Mouse (Mus musculus) urinary bladder, adult 18-20 months (tissue): ENCODE results near the gene Gm47995.
"Not testable (repeated sequence)": the region's sequence is repeated elsewhere in the genome, so short reads cannot be mapped to it uniquely, and the experiment has no call there.

Source experiments
- DNase-seq, 2 experiments: peaks; one replicate each; pipeline ENCODE4 v3.0.0; 2022; ENCODE audit warnings: low spot score in 2 of 2, mixed read lengths in 2 of 2

The Gm47995 gene

DNA sequence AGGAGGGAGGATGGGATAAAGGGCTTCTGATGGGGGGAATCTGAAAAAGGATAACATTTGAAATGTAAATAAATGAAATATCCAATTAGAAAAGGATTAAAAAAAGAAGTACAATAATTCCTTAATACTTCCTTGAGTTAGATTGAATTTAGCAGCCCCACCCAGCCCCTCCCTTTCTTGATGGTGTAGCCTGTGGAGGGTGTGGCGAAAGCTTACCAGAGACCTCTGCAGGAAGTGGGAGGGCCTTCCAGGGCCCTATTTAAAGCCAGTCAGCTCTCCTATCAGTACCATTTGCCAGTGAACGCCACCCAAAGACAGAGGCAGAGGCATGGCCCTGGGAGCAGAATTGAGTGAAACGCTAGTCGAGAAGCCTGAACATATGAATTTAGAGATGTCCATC lies at the start of gene Gm47995:
TSS of gene Gm47995 (plus strand) at position 329 of the 400 bp plus-strand sequence.
- not testable (repeated sequence) for DNase-seq

DNA sequence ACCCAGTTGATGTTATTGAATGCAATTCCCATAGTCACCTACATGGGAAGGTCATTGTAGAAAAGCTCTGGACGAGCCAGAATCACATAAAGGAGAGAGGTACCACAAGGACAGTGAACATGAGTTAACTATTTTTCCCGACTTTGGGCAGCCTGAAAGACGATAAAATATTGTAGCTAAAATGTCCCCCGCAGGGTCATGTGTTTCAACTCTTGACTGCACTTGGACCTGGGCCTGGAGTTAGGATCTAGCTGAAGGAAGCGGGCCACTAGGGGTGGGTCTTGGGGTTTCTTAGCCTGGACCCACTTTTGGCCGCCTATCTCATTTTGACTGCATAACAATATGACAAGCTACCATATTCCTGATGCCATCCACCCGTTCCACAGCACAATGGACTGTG lies 48.0 kb upstream of the Gm47995 start:
- no peak for DNase-seq

DNA sequence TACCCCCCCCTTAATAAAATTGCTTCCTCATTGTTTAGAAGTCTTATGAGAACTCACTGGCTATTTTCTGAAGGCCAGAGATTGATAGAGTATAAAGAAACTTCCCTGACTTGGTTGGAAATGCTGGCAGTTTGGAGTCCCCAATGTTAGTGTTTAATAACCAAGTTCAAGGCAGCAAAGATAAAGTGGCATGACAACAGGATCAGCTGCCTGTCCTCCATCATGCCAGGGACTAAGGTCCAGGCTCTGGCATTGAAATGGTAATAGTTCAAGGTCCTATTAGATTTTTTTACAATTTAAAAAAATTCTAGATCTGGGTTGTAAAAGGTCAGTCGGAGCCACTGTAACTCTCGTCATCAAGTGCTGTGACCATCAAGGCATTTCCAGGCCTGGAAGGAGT lies 47.2 kb upstream of the Gm47995 start:
- no peak for DNase-seq

DNA sequence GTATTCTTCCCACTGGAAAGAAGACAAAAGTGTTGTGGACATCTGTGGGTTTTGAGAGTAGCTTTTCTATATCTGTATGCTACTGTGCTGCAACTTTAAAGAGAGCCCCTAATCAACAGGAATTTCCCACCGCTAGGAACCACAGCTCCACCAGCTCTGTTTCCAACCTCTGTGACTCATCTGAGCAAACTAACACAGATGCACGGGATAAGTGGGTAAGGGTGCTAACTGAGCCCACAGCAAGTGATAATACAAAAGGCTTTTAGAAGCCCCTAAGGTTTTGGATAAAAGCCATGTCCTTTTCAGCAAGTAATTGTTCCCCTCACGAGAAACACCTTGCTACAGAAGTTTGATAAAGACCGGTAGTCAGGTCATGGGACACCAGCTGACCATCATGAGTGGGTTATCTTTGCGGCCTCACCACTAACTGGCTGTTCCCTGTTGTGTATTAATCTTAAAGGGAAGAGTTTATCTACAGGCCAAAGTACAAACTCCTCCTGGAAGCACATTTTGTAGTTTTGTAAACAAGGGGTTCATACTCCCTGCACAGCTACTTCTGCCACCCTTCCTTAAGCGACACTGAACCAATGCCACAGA lies 45.1 kb upstream of the Gm47995 start:
- DNase-seq = no peak

DNA sequence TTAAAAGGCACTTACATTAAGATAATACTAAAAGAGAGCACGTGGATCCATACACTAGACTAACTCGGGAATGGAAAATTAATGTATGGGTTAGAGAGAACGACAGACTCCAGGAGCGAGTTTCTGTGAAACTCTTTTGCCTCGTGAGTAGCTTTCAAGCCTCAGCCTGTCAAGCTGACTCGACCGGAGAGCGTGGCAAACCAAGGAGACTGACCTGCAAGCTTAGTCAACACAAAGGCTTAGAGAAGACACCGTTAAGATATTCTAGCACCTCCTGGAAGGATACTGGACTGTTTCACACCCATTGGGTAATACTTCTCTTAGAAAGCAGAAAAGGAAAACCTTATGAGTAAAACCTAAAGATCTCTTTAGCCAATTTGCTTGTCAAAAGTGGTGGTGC lies 44.1 kb upstream of the Gm47995 start:
- not testable (repeated sequence) for DNase-seq

DNA sequence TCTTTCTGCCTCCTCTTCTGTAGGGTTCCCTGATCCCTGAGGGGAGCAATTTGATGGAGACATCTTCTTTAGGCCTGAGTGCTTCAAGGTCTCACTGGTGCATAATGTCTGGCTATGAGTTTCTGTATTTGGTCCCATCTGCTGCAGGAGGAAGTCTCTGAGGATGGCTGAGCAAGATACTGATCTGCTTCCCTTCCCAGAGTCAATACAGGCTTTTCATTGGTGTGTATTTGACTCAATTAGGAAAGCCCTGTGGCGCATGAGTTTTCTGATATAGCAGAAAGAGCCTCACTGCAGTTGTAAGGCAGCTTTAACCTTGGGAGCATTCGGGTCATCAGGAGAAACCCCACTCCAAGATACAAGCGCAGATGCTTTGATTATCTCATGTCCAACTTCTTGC lies 42.1 kb upstream of the Gm47995 start:
- no peak for DNase-seq

DNA sequence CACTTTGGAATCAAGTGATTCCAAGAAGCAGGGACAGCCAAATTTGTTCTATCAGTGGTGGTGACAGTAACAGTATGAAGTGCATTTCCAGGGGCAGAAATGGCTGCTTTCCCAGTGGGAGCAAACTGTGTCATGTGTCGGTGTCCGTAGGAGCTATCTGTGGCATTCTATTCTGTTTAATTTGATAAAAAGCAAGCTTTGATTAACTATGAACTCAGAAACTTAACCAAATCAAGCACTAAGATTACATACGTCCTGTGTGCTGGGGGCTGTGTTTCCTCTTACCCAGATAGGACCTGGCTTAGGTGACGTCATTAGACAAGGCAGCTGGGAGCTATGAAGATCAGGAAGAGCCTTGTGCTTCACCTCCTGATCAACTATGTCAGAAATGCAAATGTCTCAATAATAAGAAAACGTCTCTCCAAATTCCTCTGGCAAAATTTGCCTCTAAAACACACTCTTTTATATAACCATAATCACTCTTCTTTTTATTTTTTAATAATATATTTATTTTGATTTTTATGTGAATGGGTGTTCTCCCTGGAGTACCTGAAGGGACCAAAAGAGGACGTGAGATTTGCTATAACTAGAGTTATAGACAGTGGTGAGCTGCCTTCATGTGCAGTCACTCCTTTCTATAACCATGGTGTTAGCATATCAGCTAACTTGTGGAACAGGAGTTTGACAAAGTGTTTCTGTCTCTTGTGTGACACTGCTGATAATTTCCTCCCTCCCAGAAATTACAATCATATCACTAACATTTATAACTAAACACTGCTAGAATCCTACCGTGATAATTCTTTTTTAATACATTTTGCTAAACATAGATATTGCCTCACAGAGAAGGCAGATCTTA lies 41.2 kb upstream of the Gm47995 start:
- no peak for DNase-seq

DNA sequence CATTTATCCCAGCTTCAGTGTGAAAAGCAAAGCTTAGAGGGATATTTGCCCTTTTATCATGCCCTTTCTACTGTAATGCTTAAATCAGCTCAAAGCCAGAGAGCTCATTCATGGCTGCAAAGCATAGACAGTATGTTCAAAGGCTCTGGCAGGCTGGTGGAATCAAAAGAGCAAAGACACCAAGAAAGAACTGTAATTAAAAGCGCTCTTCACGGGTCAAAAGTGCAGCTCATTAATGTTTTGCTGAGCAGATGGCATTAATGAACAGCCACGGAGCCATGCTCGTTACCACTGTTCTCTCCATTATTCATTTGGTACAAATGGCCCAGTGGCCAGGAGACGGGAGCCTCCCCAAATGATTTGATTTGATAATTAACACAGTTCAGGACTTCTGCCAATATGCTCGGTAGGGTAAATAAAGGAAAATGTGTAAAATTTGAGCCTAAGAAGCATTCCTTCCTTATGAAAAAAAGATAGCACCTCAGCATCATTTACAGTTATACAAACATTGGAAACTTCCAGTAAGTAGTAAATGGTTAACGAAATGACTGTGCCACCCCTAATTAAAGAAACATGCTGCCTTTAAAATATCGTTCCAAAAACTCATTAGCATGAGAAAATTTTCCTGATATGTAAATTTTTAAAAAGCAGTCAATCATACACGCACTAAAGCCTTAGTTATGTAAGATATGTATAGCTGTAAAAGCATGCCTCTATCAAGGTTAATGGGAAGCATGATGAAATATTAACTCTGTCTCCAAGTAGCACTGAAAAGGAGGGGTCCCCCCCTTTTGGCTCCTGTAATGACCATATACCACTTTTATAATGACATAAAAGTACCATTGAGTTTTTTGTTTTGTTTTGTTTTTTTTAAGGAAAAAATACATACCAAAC lies 40.0 kb upstream of the Gm47995 start:
- DNase-seq = no peak

DNA sequence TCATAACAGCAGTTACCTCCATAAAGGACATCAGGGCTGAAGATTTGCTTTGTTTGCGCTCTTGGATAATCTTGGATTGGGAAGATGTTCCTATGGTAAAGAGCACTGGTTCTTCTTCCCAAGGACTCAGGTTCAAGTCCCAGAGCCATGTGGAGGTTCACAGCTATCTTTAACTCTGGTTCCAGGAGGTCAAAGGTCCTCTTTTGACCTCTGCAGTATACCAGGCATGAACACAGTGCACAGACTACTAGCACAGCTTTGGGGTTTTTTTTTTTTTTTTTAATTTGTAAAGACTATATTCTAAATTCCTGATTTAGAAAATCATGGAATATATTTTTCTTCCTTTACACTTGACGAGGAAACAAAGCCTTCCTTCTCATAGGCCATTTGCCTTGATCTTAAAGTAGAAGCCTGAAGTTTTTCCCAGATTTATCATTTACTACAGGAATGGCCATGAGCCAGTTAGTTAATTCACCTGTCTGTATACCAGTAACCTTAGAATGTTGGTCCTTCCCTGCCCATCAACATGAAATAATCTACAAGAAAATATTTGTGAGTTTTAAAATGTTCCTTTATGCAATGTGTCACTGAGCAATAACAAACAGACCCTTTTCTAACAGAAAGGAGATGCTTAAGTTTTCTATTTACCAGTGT lies 39.3 kb upstream of the Gm47995 start:
- no peak for DNase-seq

DNA sequence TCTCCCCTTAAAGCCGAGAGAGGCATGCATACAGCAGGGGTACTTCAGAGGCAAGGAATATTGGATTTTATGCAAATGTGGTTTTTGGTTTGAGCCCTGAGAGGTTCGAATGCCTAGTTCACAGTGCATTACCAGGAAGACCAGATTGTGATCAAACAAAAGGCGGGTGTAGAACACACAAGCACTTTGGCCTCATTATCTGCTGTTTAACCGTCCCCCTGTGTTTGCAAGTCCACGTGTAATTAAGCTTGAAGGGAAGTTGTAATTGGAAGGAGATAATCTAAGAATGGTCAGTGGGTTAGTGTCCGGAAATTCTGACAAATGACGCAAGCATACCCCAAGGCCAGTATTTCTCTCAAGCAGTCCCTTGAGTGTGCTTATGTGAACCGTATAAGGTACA lies 32.2 kb upstream of the Gm47995 start:
- no peak for DNase-seq

DNA sequence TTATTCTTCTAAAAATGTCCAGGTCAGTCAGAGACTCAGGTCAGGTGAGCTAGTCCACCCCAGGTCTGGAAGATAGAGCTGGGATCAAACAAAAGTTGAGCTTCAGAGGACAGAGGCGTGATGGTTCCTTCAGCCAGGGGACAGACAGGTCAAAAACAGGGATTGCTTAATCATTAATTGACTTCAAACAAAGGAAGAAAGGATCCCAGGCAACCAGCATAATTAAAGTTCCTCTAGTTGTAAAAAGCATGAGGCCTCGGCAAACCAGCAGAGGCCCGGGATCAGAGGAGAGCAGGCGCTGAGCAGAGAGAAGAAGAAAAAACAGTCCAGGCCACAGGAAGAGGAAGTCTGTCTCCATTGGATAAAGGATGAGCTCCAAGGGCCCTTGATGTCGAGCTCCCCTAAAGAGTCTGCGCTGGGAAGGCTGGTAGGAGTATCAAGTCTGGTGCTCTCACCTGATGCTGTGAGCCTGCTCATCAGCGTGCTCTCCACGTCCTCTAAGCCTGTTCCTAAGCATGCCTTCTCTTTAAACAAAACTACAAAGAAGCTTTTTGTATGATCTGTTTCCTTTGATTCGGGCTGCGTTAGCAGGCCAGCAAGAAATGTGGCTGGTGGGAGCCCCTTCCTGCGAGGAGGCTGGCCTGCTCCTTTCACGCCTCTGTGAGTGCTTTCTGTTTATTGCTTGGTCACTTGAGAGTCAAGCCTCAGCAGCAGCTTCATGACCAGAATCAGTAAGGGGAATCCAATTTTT lies 30.8 kb upstream of the Gm47995 start:
- DNase-seq = no peak

DNA sequence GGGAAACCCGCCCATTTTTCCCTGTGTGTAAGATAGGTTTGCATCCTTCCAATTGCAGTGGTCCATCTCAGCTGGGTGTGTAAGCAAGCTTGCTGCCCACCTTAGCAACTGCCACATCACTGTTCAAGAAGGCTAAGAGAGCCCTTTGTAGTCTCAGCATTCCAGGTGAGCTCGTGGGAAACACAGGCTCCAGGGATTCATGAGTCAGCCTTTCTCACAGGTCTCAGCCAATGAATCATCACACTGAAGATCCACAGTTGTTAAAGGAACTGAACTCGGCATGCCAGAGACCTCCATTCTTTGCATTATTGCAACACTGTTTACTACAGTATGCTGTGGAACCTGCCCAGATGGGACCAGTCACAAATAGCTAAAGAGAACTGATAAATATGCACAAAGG lies 29.6 kb upstream of the Gm47995 start:
- DNase-seq = no peak

DNA sequence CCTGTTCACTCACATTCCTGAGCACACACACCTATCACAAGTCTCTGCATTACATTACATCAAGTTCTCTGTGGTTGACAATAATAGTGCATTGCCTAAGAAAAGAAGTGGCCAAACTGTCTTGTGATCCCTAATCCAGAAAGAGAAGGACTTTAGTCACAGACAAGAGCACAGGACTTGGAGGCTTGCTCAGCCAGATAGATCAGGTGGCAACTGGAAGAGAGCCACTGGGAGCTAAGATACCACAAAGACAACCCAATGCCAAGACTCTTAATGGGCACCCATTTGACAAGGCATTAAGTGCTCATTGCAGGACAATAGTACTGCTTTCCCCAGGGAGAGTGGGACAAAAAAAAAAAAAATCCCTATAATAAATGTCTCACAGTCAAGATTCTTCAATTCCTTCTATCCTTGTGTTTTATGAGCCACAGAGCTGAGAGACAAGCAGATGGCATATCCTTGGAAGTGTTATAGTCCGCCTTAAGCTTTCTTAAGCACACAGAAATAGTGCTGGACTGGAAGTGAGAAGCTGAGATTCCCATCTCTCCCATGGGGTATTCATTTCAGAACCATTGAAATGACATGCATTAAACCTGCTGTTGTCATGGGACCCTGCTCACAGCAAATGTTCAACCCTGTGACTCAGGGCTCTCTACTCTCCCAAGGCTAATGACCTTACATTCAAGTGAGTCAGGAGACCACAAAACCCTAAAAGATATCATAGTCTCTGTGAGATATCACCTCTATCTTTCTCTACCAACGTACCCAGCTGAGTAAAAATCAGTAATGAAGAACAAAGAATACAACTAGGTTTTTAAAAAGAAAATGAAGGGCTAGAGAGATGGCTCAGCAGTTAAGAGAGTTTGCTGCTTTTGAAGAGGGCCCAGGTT lies 26.4 kb upstream of the Gm47995 start:
- DNase-seq = no peak

DNA sequence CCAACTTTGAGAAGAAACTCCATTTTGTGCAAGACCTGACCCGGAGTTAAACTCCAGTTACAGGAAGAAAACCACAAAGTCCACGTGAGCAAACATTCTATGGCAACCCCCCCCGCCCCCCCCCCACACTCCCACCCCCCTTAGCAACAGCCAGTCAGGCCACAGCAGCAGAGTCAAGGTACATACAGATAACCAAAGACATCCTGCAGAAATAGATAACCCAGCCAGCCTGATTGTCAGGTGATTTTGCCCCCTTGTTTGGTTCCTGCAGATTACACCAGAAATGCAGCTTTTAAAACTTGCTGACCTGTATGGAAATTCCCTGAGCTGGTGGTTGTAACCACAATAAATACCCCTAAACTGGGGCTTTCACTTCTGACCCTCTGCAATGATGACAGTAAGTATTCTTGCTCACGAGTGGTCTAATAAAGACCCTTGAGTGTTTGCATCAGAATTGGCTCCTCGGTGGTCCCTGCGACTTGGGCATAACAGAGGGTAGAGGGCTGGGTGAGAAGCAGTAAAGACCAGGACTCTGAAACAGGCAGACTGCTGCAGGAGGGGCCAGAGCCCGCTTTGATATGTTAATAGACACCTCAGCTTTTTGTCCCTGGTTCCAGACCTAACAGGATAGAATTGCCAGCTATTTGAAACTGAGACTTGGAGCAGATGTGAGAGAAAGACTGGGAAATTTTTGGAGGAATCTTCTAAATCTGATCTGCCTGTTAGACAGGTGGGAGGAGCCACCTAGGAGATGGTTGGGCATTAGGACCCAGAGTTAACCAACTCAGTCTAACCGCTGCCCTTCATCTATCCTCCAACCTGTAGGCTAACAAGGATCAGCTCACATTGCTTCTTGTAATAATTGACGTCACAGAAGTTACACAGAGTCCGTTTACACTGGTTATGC lies 21.0 kb upstream of the Gm47995 start:
- no peak for DNase-seq

DNA sequence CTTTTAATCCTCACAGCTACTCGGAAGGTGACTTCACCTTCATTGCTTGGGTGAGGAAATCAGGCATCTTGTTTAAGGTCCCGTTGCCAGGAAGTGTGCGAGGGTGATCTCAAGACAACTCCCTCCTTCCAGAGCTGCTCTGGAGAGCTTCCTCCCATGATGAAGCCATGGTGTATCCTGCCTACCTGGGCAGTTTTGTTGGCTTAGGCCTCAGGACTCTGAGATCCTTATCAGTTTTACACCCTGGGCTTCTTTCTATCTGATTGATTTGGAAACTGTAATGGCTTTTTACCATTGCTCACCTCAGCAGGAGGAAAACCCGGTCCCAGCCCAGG lies 20.3 kb upstream of the Gm47995 start:
- DNase-seq = peak in 1 of 2 experiments; percentile 11

DNA sequence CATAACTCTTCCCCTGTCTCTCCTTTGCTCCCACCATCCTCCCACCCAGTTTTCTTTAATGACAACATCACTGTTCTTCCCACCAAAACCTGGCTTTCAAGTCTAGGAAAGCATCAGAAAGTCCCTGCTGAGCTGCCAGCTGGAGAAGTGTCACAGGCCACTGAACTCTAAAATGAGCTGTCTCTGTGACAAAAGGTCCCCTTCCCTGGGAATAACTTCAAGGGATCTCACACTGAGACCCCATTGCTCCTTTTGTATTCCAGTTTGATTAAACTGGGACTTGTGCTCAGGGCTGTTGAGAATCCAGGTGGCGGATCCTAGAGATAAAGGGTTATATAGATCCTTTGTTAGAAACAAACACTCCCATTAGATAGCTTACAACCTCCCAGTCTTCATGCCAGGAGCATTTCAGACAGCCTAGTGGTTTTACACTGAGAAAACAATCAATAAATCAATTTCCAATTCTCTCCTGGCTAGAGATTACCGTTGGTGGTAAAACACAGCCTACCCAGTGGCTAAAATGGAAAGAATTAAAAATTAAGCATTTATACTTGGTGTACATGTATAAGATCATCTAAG lies 19.7 kb upstream of the Gm47995 start:
- no peak for DNase-seq

DNA sequence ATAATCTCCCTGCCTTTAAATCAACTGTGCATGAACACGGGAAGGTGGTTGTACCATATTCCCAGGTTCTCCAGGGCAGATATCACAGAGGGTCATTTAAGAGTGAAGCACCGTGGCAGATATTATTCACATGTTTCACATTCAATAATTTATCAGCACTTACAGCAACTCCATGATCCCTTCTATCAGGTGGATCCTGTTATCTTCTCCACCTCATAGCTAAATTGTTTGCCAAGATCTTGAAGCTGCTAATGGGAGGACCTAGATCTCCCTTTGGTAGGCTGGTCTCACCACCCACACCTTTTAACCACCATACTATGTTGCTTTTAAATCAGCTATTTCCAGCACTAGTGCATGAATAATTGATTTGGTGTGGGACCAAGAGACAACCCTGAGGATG lies 18.1 kb upstream of the Gm47995 start:
- no peak for DNase-seq

DNA sequence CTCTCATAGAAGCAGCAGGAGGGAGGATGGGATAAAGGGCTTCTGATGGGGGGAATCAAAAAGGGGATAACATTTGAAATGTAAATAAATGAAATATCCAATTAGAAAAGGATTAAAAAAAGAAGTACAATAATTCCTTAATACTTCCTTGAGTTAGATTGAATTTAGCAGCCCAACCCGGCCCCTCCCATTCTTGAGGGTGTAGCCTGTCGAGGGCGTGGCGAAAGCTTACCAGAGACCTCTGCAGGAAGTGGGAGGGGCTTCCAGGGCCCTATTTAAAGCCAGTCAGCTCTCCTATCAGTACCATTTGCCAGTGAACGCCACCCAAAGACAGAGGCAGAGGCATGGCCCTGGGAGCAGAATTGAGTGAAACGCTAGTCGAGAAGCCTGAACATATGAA lies 16.0 kb upstream of the Gm47995 start, which contains the start of gene Gm47985:
TSS of gene Gm47985 (plus strand) at position 272 of the 400 bp plus-strand sequence.
- DNase-seq = not testable (repeated sequence)

DNA sequence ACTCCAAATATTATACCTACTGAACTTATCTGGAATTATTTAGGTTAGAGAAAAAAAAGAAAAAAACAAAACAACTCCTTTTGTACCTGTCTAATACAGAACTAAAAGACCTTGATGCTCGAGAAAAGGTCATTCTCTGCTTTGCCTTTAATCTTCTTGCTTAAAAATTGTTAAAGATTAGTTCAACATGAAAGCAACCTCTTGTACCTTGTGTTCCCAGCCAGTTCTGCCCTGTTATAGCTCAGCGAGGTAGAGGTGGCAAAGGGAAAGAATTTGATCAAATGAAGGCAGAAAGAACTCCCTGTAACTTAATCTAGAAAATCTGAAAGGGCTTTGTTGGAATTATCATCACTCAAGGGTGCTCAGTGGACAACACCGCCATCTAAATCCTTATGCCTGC lies 12.1 kb upstream of the Gm47995 start:
- not testable (repeated sequence) for DNase-seq
